Mouse (Mus musculus) bone marrow macrophage, adult 2 months (primary cell): ENCODE data around the gene Hs6st3. TPM values are rescaled to one million over a fixed set of nuclear protein-coding genes. Genes with fewer than 3 reads are reported as not detected.
"Not testable (repeated sequence)": the region's sequence is repeated elsewhere in the genome, so short reads cannot be mapped to it uniquely, and the experiment has no call there.

Experiments
- H3K27ac ChIP-seq: 2 replicates; pipeline ENCODE4 v1.5.1; 2012; ENCODE audit warnings: low read depth, low read length; ENCODE audit not compliant: insufficient read depth
- H3K4me1 ChIP-seq: 2 replicates; pipeline ENCODE4 v1.6.1; 2012; ENCODE audit warnings: low read length; ENCODE audit not compliant: control insufficient read depth, insufficient read depth
- H3K4me3 ChIP-seq: 2 replicates; pipeline ENCODE4 v1.5.1; 2012; ENCODE audit warnings: mild to moderate bottlenecking, low read length, moderate library complexity; ENCODE audit not compliant: insufficient read depth
- CTCF ChIP-seq: IDR thresholded peaks from 2 replicates; pipeline ENCODE4 v1.5.1; 2012; ENCODE audit warnings: low read depth, mild to moderate bottlenecking, low read length, moderate library complexity
- POLR2A ChIP-seq: IDR thresholded peaks from 2 replicates; pipeline ENCODE4 v1.6.1; 2012; ENCODE audit warnings: mild to moderate bottlenecking, low read depth, low read length, borderline replicate concordance
- polyA plus RNA-seq: library from polyadenylated mRNA; stranded (reverse); fragments of >200 nt; gene quantifications from 2 replicates; pipeline ENCODE4 v1.2.4, GENCODE M21; 2012; ENCODE audit not compliant: missing spikeins, insufficient read depth, insufficient read length

The Hs6st3 gene
- polyA plus RNA-seq, 1 experiment, result not detected

DNA sequence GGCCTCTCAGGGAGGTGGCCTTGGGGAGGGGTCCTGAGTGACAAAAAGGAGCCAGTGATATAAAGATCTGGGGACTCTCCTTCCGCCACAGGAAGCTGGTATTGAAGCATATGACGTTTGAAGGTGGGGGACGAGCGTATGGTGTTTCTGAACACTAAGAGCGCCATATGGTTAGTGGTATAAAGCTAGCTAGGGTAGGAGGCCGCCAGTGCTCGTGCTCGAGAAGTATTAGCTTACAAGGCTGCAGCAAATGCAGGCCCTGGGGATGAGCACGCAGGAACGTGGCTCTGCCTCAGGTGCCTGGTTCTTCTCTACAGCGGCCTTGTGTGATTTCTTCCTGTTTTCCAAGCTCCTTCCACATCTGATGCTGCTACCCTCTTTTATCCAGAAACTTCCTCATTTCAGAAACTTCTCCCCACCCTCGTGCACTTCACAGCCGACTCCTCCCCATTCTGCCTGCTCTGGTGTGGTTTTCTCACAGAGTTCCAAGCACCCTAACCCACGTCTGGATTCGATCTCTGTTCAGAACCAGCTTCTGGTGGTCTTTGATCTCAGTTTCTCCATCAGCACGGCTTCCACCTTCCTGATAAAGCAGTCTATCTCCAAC lies 110.0 kb downstream of the Hs6st3 start:
- TF ChIP-seq CTCF, result no peak
- no peak for TF ChIP-seq POLR2A
- H3K27ac ChIP-seq, result no peak overlapping the region
- H3K4me3 ChIP-seq, result no peak overlapping the region
- H3K4me1 ChIP-seq, result no peaks in the 10 kb centered on the region

DNA sequence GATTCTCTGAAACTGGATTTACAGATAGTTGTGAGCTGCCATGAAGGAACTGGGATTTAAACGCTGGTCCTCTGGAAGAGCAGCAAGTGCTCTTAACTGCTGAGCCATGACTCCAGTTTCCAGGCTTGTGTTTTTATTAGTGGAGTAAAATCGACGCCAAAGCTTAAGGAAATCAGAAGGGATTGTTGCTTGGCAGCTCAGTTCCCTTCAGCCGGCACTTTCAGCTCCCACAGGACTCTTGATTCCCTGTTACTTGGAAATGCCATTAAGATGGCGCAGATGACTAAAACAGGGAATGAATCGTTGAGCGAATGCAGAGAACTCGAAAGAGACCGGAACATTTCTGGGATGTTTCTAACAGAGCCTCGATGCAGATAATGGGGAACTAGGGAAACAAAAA lies 112.2 kb downstream of the Hs6st3 start:
- H3K4me1 ChIP-seq, result no peaks in the 10 kb centered on the region
- TF ChIP-seq POLR2A, result no peak
- TF ChIP-seq CTCF, result no peak
- no peak overlapping the region for H3K27ac ChIP-seq
- no peak overlapping the region for H3K4me3 ChIP-seq

DNA sequence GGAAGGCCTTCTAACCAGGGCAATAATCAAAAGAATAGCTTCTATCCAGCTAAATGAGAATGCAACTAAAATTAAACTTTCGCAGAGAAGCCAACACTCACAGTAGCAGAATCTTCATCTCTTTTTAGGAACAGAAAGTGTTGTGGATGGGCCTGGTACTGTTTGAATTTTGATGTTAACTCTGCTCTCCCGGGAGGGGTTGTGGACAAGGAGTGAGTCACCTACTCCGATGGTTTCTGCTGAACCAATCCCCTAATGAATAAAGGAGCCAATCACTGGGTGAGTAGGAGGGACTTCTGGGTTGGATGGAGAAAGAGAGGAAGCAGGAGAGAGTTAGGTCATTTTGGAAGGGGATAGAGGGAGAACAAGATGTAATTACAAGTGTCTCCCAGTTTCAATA lies 117.3 kb downstream of the Hs6st3 start:
- TF ChIP-seq CTCF, result no peak
- TF ChIP-seq POLR2A, result no peak
- no peaks in the 10 kb centered on the region for H3K4me1 ChIP-seq
- H3K27ac ChIP-seq, result no peak overlapping the region
- H3K4me3 ChIP-seq, result no peak overlapping the region

DNA sequence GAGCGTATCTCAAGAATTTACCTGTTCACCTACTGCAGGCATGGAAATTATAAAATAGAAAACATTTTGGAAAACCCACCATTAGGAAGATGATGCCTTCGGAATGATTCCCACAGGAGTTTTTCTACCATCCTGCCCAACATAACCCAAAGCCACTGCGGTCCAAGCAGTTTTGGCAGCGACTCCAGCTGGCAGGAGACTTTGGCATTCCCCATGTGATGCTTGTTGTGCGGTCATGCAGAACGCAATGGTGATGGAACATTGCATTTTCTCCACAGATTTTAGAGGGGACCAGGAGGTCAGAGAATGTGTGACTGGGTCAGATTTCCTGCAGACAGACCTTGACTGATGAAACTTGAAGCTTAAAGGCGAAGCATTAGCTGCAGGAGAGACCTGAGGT lies 118.9 kb downstream of the Hs6st3 start:
- no peak overlapping the region for H3K4me3 ChIP-seq
- H3K27ac ChIP-seq, result no peak overlapping the region
- no peaks in the 10 kb centered on the region for H3K4me1 ChIP-seq
- TF ChIP-seq CTCF (no peak), POLR2A (no peak)

DNA sequence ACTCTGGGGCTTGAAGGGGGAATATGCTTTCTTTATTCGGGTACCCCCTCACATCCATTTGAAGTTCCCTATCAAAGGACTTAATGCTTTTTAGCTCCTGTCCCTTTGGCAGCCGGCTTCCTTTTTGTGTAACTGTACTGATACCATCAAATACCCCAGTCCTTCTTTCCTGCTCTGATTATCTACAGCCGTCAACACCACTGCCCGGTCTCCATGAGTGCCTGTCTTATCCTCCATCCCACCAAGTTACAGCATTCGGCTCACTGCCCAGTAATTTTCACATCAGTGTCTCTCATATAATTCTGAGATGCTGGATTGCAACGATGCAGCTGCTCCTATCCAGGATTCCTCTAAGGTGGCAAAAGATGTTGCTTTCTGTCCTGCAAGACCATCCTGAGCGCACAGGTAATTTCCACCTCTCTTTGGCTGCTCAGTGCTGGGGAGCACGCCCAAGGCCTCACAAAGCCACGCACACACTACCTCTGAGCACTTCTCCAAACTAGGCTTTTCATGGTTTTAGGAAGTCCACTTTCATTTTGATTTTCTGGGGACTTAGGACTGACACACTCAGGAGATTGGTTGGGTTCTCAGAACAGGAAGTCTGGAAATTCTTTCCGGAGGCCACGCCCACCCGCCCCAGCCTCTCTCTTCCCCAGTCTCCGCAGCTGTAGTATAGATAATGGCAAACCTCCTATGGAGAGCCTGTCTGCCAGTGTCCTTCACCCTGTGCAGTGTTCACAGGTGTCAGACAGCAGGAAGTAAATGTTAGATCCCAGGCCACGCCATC lies 122.2 kb downstream of the Hs6st3 start:
- no peak overlapping the region for H3K4me3 ChIP-seq
- no peaks in the 10 kb centered on the region for H3K4me1 ChIP-seq
- no peak overlapping the region for H3K27ac ChIP-seq
- TF ChIP-seq POLR2A (no peak), CTCF (no peak)

DNA sequence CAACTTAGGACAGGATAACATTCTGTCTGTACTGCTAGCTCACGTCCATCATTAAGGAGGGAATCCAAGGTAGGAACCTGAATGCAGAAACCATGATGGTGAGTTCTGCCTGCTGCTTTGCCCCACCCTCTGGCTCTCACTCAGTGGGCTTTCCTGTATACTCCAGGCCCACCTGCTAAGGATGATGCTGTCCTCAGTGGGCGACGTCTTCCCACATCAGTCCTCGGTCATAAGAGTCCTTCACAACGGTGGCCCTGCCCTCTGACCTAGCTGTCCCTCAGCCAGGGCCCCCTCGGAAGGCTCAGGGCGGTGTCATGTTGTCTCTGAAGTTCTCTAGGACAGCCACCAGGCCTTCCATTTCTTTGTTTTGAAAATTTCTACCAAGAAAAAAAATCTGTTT lies 128.2 kb downstream of the Hs6st3 start:
- Histone ChIP-seq H3K4me1 (no peaks in the 10 kb centered on the region), H3K27ac (no peak overlapping the region), H3K4me3 (no peak overlapping the region)
- TF ChIP-seq CTCF (no peak), POLR2A (no peak)

DNA sequence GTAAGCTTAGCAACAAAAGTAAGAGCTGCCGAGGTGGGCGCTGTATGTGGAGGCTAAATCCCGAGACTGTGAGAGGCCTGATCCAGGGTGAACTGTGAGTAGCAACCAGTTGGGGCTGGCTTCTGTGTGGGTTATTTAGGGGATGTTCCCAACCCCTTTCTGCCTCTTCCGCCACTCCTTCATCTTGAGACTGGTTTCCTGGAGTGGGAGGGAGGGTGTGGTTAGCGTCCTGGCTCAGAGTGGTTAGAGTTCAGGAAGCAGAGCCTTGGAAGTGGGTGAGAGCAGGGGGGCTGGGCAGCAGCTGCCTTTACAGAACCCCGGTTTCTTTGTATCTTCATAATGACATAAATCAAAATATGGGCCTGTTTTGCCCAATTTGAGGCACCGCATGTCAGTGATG lies 134.9 kb downstream of the Hs6st3 start:
- Histone ChIP-seq H3K4me1 (no peaks in the 10 kb centered on the region), H3K27ac (no peak overlapping the region), H3K4me3 (no peak overlapping the region)
- TF ChIP-seq CTCF (no peak), POLR2A (no peak)

DNA sequence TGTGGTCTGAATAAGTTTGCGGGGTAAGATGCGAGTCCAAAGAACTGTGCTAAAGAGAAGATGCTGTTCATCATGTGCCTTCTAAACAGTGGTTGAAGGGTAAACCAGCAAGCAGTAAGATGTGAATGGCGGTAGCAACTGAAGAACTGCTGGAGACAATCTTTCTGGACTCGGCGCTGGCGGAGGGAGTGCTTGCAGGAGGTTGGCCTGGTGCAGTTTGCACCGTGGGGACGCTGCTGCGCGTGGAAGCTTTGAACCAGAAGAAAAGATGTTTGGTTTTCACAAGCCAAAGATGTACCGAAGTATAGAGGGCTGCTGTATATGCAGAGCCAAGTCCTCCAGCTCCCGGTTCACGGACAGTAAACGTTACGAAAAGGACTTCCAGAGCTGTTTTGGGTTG lies 140.0 kb downstream of the Hs6st3 start:
- not testable (repeated sequence) for H3K27ac ChIP-seq, H3K4me3 ChIP-seq, H3K4me1 ChIP-seq

DNA sequence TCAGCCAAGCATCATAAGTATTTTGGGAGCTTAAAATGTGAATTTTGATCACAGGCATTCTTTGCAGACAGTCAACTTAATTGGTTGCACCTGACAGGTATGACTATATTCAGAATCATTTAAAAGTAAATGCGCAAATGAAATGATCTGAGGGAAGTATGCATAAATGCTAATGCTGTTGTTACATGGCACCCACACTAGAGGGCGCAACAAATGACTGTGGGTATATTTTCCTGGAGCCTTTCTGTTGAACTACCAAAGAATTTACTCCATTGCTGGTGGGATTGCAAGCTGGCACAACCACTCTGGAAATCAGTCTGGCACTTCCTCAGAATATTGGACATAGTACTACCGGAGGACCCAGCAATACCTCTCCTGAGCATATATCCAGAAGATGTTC lies 145.8 kb downstream of the Hs6st3 start:
- no peak overlapping the region for H3K4me3 ChIP-seq
- TF ChIP-seq CTCF (no peak), POLR2A (no peak)
- no peak overlapping the region for H3K27ac ChIP-seq
- H3K4me1 ChIP-seq, result no peaks in the 10 kb centered on the region

DNA sequence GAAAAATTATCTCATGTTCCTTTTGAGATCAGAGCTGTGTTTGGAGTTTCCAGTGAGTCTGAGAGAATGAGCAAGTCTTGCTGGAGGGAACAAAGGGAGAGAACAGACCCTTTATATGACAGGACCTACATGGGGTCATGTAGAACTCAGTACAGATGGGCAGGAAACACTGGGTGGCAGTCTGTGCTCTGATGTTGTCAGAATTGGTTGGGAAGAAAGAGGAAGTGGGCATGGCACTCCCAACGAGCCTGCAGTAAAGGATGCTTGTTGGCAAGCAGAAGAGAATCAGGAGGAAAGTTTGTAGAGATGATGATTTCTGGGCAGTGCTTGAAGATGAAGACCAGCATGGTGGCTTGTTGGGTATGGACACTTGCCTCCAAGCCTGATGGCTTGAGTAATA lies 151.5 kb downstream of the Hs6st3 start:
- Histone ChIP-seq H3K4me3 (no peak overlapping the region), H3K4me1 (no peaks in the 10 kb centered on the region)
- TF ChIP-seq CTCF (no peak), POLR2A (no peak)

More for the DNA sequence above, 151.5 kb downstream of the Hs6st3 start:
- no peak overlapping the region for H3K27ac ChIP-seq
